Mouse (Mus musculus): ENCODE measurements around the gene Olfr1065.
"Not testable (repeated sequence)": the region's sequence is repeated elsewhere in the genome, so short reads cannot be mapped to it uniquely, and the experiment has no call there.

Olfr1065 gene

DNA sequence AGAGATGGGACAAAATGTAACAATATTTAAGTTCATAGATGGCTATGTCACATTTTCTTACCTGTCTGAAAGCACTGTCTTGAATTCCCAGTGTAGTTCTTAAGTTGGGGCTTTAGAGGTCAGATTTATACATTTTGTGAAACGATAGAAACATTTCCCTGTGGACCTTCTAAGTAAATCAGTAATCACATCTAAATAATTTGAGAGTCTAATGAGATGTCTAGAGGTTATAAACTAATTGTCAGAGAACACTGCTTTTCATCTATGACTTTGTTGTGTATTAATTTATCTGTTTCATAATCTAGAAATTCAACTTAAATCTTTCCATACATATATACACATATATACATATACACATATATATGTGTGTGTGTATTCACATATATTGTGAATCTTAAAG, at the start of gene Olfr1065:
Olfr1065 (minus strand) TSS at position 101 of the 400 bp plus-strand sequence.
- DNase-seq (ENCODE audit: extremely low spot score, low read depth, low spot score): not testable (repeated sequence)

DNA sequence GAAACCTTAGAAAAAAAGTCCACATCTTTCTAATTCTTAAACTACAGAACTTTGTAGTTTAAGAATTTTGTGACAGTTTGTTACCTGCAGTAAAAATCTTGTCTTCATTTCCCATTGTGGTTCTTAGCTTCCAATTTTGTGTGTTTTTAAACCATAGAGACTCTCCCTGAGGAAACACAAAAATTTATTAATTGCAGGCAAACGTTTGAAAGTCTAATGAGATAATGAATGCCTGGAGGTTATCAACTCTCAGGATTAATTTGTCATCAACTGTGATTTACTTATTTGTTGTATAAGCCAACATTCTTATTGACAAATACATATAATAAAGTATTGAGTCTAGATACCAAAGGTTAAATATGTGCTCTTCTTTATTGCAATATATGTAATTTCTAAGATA, 36.9 kb upstream of the Olfr1065 start, which contains the start of gene Olfr228:
Olfr228 (minus strand) TSS at position 101 of the 400 bp plus-strand sequence.
- no peak for DNase-seq (ENCODE audit: extremely low spot score, low read depth, low spot score)

GRCm38 (mm10) chr2:86464442-86465109, 14.2 kb upstream of the Olfr1065 start:
- DNase-seq (ENCODE audit: extremely low spot score, low read depth, low spot score): no peak

GRCm38 (mm10) chr2:86460434-86460833, 10.0 kb upstream of the Olfr1065 start:
- DNase-seq (ENCODE audit: extremely low spot score, low read depth, low spot score): no peak

- no peak for DNase-seq (ENCODE audit: extremely low spot score, low read depth, low spot score)
Observed at GRCm38 (mm10) chr2:86456169-86456568, 5.8 kb upstream of the Olfr1065 start, which contains the start of gene Olfr1066. Gene Olfr1066 (minus strand): TSS chr2:86456269.

DNA sequence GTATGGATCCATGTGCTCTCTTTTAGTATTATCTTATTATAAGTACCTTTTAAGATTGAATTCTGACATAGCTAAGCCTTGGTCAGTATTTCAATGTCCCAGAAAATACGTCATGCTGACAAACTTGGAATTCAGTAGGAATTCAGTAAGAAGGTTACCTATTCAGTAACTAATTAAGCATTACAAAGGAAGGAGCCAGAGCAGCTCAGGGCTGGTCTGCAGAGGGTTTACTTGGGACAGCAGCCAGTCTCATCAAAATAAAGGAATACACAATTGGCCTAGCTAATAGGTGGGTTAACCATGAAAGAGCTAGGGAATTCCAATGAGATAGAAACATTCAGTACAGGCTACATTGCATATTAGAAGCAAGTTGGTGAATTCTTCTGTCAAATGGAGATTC, 8.3 kb downstream of the Olfr1065 start:
- not testable (repeated sequence) for DNase-seq (ENCODE audit: extremely low spot score, low read depth, low spot score)

DNA sequence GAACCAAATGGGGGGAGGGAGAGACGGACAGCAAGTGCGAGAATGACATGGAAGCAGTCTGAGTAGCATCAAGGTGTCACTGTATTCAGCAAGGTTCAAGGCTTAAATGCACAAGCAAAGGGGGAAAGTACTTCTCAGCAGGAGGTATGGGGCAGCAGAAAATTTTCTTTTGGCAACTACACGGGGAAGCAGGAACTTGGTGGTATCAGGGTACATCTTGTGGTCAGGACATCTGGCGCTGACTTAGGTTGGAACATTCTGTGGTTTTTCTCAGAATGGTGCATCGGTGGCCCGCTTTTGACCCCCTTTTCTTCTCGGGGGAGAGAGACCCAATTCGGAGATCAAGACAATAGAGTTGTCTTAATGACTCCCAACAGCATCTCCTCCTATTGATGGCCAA, 21.9 kb downstream of the Olfr1065 start:
- not testable (repeated sequence) for DNase-seq (ENCODE audit: extremely low spot score, low read depth, low spot score)

GRCm38 (mm10) chr2:86426649-86427048, 23.7 kb downstream of the Olfr1065 start, which contains the start of gene Olfr1062:
Gene Olfr1062 (minus strand): TSS chr2:86426749.
- not testable (repeated sequence) for DNase-seq (ENCODE audit: extremely low spot score, low read depth, low spot score)

DNA sequence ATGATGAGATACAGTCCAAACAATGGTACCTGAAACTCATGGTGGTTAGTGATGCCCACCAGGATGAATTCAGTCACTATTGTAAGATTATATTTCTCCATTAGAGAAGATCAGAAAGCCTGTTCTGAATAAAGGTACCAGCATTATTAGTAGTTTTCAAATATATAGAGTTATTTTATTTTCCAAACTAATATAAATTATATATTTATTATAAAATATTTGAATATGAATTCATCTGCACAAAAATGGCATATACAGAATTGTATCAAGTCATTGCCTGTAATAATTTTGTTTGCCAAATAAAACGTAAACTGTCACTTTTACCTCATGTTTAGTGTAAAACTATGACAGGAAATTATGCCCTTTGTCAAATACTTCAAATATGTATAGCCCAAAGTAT, 36.4 kb downstream of the Olfr1065 start, which contains the start of gene Olfr1061:
Olfr1061 (minus strand) TSS at position 101 of the 400 bp plus-strand sequence.
- DNase-seq (ENCODE audit: extremely low spot score, low read depth, low spot score): no peak

GRCm38 (mm10) chr2:86395114-86395513, 55.3 kb downstream of the Olfr1065 start:
- no peak for DNase-seq (ENCODE audit: extremely low spot score, low read depth, low spot score)
